Mouse (Mus musculus): ENCODE measurements around the gene Serac1. TPM values are rescaled to one million over a fixed set of nuclear protein-coding genes. Genes with fewer than 3 reads are reported as not detected.

The Serac1 gene
- 1.9 and 4.8 TPM in 2 replicates for total RNA-seq (2017)

DNA sequence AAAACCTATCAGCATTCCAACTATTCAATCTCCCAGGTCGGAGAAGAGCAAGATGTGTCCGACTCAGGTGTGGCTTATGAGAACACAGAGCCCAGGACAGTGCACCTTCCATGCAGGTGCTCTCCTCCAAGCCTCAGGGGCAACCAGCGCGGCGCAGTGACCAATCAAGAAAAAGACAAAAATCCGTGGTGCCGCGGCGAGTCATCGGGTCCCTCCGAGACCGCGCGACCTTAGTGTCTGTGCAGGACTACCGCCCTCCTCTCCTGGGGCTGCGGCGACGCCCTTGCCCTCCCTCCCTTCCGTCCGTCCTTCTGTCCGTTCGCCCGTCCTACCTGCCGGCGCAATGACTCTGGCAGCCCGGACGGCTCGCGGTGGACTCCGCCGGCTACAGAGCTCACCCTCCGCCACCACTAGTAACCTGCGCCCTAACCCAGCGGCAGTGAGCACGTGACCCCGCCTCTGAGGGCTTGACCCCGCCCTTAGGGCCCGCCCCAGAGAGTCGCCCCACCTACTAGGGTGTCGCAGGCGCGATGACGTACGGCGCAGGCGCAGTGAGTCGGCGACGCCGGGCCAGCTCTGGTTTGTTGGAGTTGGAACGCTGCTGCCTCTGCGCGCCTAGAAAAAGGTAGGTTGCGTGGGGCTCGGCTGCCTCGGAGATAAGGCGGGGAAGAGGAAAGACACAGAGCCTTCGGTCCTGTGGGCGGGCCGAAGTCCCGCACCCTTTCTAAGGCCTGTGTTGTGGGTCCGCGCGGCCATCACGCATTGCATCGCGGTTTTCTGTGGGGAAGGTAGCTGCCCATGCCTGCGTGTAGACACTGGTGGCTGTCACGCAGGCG lies at the start of gene Serac1, which contains the start of gene Gtf2h5:
TSS of gene Serac1 (minus strand) at position 455 of the 836 bp plus-strand sequence.
TSS of gene Gtf2h5 (plus strand) at position 500 of the 836 bp plus-strand sequence.
- ATAC-seq (replicated peaks; ENCODE audit: low read depth, poor library complexity, severe bottlenecking), result peak; percentile 94

DNA sequence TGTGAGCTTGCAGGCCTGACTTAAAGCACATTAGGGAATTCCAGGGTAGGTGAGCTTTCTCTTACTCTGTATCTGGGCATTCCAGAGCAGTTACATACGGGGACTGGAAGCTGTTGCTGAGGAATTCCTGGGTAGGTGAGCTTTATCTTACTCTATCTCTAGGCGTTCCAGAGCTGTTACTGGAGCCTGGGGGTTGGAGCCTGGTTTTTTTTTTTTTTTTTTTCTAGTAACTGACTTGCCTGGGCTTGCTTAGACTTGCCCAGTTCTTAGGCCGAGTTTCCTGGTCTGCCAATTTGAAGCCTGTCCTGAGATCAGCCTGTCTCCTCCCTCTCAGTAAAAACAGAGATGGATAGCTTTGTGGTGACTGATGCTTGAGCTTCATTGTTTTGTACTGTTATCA lies 48.5 kb upstream of the Serac1 start:
- no peak for ATAC-seq (replicated peaks; ENCODE audit: low read depth, poor library complexity, severe bottlenecking)

DNA sequence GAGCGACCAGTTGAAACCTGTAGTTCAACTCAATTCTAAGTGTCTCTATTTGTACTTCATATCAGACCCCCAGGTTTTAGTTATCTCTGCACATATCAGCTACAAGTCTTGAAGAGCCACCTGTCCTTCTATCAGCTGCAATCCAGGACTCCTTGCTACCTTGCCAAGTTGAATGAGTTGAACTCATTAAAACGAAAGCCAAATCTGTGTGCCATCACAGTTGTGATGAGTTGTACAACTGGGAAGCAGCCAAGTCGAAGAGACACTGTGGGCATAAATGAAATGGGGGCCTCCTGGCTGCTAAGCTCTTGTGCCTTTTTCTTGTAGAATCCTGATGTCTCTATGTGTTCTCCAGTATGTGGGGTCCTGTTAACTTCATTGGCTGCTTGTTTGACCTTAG lies 45.9 kb upstream of the Serac1 start:
- no peak for ATAC-seq (replicated peaks; ENCODE audit: low read depth, poor library complexity, severe bottlenecking)

DNA sequence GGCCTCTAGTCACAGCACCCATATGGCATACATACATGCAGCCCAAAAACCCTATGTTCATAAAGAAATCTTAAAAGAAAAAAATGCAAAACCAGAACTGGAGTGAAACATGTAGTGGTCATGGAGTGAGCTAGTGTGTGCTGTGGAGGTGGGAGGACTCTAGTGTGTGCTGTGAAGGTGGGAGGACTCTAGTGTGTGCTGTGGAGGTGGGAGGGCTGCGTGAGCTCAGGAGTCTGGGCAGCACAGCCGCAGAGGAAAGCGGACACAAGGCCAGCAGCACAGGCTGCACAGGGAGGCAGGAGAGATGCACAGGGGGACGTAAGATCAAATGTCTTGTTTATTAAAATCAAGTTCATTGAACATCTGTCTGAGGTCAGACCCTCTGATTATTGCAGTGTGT lies 44.2 kb upstream of the Serac1 start:
- ATAC-seq (replicated peaks; ENCODE audit: low read depth, poor library complexity, severe bottlenecking), result no peak

DNA sequence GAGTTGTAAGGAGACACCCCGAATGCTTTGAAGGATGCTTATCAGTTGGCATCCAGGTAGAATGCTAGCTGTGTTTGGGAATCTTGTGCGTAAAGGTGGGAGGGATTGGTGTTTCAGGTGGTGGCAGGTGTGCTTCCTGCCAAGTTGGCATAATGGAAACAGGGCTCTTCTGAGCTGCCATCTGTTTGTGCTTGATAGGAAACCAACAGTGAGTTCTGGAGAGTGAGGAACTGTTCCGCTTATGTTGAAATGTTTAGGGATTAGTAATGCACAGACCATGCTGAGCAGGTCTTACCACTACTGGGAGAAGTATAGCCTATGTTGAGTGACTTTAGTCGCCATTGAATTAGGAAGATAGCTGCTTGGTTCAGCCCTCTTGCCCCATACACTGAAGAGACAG lies 39.3 kb upstream of the Serac1 start:
- ATAC-seq (replicated peaks; ENCODE audit: low read depth, poor library complexity, severe bottlenecking), result no peak

DNA sequence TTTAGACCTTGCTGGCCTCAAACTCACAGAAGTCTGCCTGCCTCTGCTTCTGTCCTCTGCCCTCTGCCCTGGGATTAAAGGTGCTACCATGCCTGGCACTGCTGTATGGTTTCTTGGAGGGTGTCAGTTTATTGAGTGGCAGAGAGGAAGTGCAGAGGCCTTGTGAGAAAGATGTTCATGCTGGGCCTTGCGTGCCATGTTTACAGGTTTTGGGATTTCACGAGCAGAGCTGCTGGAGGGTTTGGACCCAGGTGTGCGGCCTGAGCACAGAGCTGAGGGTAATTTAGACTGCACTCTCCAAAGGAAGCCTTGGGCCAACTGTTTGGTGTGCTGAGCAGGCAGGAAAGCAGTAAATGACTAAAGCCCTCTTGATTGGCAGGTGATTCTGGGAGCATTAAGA lies 38.4 kb upstream of the Serac1 start:
- no peak for ATAC-seq (replicated peaks; ENCODE audit: low read depth, poor library complexity, severe bottlenecking)

DNA sequence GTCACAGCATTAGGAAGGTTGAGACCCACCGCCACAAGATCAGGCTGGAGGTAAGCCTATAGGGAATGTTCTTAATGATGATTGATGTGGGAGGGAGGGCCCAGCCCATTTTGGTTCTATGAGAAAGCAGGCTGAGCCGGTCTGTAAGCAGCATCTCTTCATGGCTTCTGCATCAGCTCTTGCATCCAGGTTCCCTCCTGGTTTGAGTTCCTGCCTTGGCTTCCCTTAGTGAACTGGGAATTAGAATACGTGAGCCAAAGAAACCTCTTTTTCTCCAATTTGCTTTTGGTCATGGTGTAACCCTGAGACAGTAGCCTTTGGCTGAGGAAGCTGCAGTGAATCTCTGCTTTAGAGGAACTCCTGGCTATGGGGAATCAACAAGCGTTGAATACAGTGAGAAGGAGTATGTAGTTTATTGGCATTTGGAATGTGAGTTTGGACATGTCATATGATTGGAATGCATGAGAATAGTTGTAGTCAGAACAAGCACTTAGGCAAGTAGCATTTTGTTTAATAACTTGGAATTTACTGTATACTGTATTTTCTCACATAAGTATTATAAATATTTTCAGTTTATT lies 37.7 kb upstream of the Serac1 start:
- ATAC-seq (replicated peaks; ENCODE audit: low read depth, poor library complexity, severe bottlenecking), result no peak

DNA sequence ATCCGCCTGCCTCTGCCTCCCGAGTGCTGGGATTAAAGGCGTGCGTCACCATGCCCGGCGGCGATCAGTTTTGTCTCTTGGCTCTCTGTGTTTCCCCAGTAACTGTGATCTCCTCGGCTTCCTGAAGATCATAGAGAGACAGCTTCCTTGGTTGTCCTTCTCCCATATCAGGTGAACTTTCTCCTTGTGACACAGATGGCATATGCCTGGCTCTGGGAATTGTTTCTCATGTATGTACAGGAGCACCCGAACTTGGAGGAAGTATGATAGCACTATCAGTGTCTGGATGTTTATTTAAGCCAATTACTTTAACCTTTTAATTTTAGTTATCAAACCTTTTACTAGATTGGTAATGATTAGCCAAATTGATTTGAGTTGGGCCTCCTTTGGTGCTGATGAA lies 35.5 kb upstream of the Serac1 start:
- ATAC-seq (replicated peaks; ENCODE audit: low read depth, poor library complexity, severe bottlenecking), result no peak

DNA sequence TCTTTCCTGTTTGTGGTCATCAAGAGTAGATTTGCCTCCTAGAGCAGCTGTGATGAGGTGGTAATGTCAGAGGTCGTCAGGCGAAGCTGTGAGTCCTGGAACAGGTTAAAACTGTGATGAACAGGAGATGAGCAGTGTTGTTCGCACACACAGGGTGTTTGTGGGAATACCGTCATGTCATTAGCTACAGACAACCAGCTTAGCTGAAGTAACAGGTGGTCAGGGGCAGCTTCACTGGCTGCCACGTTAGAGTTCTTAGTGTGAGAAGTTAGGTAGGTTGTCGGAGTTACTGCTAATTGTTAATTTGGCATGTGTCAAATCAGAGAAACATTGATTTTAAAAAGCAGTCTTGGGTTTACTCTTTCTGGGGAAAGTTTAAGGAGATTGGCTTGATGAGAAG lies 34.1 kb upstream of the Serac1 start:
- no peak for ATAC-seq (replicated peaks; ENCODE audit: low read depth, poor library complexity, severe bottlenecking)

DNA sequence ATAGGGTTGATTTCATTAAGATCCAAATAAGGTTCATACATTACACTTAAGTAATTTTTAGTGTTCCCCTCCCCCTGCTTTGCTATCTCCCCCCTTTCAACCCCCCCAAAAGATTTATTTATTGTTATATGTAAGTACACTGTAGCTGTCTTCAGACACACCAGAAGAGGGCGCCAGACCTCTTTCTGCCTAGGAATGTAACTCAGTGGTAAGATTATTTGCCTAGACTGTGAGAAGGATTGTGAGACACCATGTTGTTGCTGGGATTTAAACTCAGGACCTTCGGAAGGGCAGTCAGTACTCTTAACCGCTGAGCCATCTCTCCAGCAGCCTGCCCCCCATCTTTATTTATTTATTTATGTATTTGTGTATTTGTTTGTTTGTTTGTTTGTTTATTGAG lies 31.4 kb upstream of the Serac1 start:
- ATAC-seq (replicated peaks; ENCODE audit: low read depth, poor library complexity, severe bottlenecking), result no peak

DNA sequence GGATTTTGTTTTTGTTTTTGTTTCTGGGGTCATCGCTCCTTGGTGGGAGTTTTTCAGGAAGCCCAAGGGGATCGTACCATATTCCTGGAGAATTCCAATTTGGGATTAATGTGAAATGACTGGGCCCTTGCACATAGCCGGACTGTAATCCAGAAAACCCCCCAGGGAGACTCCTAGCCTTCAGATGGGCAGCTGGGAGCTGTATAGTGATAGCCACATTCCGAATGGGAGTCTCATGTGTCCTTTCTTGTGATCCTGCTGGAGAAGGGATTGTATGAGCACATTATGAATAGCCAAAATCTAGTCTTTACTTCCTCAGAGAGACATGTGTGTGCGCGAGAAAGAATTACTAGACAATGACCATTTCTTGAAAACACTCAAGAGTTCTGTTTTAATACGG lies 28.6 kb upstream of the Serac1 start:
- ATAC-seq (replicated peaks; ENCODE audit: low read depth, poor library complexity, severe bottlenecking), result no peak

DNA sequence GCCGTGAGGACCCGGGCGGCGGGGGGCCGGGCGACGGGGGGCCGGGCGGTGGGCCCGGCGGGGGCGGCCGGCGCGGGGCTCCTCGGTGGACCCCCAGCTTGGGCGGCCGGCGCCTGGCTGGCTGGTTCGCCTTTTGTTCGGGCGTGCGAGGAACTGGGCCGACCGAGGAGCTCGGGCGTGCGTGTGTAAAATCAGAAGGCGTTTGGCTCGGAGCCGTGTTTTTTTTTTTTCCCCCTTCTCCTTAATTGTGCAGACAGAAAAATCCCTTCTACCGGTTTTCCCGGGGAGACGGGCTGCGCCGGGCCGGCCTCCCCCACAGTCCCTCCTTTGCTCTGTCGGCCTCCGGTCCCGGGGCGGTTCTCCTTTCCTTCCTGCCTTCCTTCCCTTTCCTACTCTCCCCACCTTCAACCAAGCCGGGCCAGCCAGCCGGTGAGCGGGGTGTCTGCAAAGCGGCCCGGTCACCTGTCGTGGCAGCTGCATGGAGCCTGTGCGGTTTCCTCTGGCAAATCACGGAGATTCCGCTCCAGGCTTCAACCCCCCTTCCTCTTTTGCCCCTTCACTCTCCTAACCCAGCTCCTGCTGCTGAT lies 27.6 kb upstream of the Serac1 start:
- ATAC-seq (replicated peaks; ENCODE audit: low read depth, poor library complexity, severe bottlenecking), result peak; percentile 68

DNA sequence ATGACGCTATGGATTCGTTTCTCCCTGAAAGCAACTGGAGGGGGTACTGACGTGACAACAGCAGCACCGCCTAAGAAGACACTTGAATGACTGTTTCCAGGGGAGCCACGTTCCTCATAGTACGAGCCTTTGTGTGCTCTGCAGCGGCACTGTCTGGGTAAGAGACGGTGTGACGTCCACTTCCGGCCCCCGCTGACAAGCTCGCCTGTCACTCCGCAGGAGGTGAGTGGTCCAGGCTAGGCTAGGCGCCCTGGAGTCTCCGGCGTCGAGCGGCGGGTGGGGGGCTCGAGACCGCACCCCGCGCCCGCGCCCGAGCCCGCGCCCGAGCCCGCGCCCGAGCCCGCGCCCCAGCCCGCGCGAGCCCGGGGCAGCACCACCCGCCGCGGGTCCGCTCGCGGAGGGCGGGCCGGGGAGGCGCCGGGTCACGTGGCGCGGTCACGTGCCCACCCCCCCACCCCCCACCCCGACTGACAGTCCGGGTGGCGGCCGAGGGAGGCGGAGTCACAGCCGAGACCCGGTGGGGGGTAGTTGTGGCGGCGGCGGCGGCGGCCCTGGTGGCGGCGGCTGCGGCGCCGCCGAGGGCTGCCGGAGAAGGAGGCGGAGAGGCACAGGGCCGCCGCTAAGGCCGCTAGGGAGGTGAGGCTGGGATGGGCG lies 26.9 kb upstream of the Serac1 start, which contains the start of gene Tulp4:
TSS of gene Tulp4 (plus strand) at position 77 of the 654 bp plus-strand sequence.
- peak; percentile 90 for ATAC-seq (replicated peaks; ENCODE audit: low read depth, poor library complexity, severe bottlenecking)

DNA sequence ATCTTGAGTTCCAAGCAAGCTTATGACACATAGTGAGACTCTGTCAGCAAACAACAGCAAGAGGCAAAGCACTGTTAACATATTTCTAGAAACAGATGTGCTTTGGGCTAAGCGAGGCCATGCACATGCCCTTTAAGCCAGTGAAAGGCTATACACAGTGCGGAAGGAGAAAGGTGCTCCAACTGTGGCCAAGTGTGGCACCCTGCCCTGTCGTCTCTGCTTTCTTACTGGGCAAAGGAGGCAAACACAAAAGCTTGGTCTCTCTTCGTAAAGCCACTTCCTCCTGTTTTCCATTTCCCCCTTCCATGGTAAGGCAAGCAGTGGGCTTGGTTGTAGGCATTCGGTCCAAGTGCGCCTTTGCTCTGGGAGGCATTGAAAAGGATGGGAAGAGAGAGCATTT lies 24.0 kb upstream of the Serac1 start:
- ATAC-seq (replicated peaks; ENCODE audit: low read depth, poor library complexity, severe bottlenecking), result no peak

DNA sequence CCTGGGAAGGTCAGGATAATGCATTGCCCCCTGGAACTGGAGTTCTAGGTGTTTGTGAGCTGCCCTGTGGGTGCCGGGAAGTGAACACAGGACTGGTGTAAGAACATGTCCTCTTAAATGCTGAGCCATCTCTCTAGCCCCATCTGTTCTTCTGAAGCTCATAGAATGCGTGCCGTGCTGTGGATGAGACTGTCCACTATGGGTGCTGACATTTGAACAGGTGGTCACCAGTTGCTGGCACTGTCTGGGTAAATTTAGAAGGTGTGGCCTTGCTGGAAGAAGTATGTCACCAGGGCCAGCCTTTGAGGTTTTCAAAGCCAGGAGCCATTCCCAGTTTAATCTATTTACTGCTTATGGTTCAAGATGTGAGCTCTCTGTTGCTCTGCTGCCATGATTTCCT lies 22.7 kb upstream of the Serac1 start:
- ATAC-seq (replicated peaks; ENCODE audit: low read depth, poor library complexity, severe bottlenecking), result no peak

DNA sequence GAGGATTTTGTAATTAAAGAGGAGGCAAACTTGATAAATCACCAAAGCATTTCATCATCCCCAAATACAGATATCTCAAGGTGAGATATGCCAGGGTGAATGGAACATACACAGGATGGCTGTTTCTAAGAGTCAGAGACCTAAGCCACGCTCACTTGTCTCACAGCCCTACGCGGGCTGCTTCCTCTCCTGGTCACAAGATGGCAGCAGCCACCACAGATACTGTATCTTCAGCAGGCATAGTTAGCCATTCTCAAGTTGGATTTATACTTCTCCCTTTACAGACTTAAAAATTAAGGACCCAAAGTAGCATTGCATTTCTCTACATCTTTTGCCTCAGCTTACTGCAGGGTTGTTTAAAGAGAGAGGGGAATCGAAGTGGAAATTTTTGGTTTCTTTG lies 18.3 kb upstream of the Serac1 start:
- ATAC-seq (replicated peaks; ENCODE audit: low read depth, poor library complexity, severe bottlenecking), result peak; percentile 86

DNA sequence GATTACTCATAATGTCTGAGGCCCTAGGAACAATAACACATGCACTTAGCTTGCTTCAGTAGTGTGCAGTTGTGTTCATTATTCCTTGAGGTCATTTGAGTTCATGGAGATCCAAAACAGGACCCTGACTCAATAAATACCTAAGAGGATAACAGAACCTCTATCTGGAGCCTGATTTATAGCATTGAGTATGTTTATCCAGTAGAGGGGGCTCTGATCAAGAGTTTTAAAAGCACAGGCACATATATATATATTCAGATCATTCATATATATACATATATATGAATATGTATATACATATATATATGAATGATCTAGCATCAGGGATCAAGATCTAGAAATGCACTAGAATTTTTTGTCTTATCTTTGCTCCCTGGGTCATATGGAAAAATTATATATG lies 16.0 kb upstream of the Serac1 start:
- ATAC-seq (replicated peaks; ENCODE audit: low read depth, poor library complexity, severe bottlenecking), result no peak

DNA sequence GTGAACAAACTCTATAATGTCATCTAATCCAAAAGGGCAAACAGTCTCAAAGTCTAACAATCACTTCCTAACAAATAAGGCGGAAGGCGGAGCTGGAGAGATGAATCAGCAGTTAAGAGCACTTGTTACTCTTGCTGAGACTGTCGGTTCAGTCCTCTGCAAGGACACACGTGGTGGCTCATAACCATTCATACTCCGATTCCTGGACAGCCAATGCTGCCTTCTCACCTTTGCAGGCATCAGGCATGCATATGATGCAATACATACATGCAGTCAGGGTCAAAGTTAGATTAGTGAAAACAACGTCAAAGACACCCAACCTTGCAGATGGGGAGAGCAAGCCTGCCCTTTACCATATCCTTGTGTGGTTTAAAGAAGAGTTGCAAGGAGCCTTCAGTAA lies 12.1 kb upstream of the Serac1 start:
- no peak for ATAC-seq (replicated peaks; ENCODE audit: low read depth, poor library complexity, severe bottlenecking)

DNA sequence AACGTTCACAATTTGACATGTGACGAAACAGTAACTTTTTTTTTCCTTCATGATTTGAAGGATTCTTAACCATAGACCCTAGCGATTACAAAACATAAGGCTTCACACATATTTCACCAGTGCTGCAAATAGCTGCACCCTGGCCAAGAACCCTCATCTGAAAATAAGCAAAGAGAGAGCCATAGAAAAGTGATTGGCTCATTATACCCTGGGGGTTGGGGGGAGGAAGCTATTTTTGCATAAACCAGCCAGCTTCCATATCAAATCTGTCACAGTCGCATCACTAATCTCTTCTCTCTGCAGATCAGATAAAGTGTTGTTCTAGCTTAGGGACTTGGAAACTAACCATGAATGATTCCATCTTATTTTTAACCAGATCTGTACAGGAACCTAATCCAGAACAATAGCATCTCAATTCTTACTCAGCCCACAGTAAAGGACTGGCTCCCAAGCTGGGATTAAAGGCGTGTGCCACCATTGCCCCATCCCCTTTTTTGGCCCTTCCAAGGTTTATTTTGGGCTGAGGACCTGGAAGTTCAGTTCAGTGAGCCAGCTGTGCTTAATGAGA lies 3.9 kb upstream of the Serac1 start:
- ATAC-seq (replicated peaks; ENCODE audit: low read depth, poor library complexity, severe bottlenecking), result no peak

DNA sequence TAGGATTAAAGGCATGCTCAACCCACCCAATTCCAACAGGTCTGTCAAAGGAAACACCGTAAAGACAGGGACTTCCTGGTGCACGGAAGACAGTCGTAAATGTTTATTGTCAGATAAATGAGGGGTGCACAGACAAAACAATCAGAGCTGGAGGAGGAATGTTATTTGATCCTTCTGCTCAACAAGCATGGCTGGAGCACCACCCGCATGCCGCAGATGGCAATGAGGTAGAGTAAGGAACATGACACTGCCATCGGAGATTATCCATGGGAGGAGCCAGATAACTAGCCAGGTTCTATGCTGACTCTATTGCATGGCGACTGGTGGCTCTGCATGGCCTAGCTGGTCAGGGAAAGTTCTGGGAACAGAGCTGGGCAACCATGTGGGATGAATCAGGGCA lies 6.1 kb downstream of the Serac1 start:
- no peak for ATAC-seq (replicated peaks; ENCODE audit: low read depth, poor library complexity, severe bottlenecking)

DNA sequence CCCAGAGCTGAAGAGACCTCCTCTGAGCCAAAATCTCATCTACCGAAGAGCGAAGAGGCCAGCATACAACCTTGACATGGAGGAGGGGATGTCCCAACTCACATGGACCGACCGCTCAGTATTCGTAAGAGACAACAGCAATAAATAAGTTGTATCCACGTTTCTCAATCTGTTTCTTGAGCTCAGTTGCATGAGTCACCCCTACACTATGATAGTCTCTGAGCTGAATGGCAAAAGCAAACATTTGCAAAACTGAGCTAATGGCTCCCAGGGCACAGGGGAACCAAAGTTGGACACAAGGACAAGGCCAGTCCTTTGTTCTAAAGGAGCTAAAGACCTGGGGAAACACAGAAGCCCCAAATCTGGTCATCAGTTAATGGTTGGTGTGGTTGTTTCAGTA lies 9.7 kb downstream of the Serac1 start:
- no peak for ATAC-seq (replicated peaks; ENCODE audit: low read depth, poor library complexity, severe bottlenecking)

Measured in common myeloid progenitor, adult 5-6 weeks (primary cell).